Mouse (Mus musculus) Patski (cell line): Measurements from ENCODE around the gene Snx11. TPM values are rescaled to one million over a fixed set of nuclear protein-coding genes. Genes with fewer than 3 reads are reported as not detected.

Experiments
- ATAC-seq: fragments of 100-300 bp; one replicate; pipeline ENCODE4 v1.8.0; 2021
- CTCF ChIA-PET: fragments of 350-600 bp; sonication (Branson Sonifier 250); formaldehyde crosslinking; loops from one replicate; lab custom pipeline; 2022; ENCODE audit warnings: inconsistent platforms; lab: Charles Lee
- POLR2A ChIA-PET: fragments of 350-600 bp; sonication (Branson Sonifier 250); formaldehyde crosslinking; loops from one replicate; lab custom pipeline; 2022; ENCODE audit warnings: antibody characterized with exemption, inconsistent platforms; lab: Charles Lee
- DNase-seq: peaks from one replicate; pipeline ENCODE4 v3.0.0-alpha.2; 2011; ENCODE audit warnings: low read depth, low spot score
- H3K27me3 ChIP-seq: fragments of 371-371 bp; one replicate; pipeline ENCODE4 v1.5.1; 2021
- CTCF ChIP-seq: fragments of 100-300 bp; IDR thresholded peaks from one replicate; pipeline ENCODE4 v1.5.1; 2021
- in situ Hi-C: fragments of 300-500 bp; cut with MboI; formaldehyde crosslinking; loops from 3 replicates; pipeline ENCODE4 v1.11.1; 2018; ENCODE audit warnings: low pct_unique_long_range_greater_than_20kb, mixed read lengths
- polyA plus RNA-seq: library from polyadenylated mRNA; unstranded; gene quantifications from one replicate; pipeline ENCODE4 v1.2.3, GENCODE M21; 2021

The Snx11 gene
- polyA plus RNA-seq, 1 experiment from 2014 or later, result 23.6 TPM

GRCm38 (mm10) chr11:96743000-96743399 lies 34.4 kb downstream of the Snx11 start:
- H3K27me3 ChIP-seq, result no peaks in the 10 kb centered on the region
- no peak for DNase-seq
- CTCF ChIA-PET, result interaction anchor here (1.2 to 1.5 kb wide), 2 partner anchors 119 to 463 kb away, joined by 3 to 4 read pairs; no protein-coding TSS in a partner anchor
- no peak for TF ChIP-seq CTCF
- no peak for ATAC-seq
- POLR2A ChIA-PET, result interaction anchor here (1.4 kb wide), 1 partner anchor 86 kb away, joined by 3 read pairs; the partner anchor contains the start of gene Nfe2l1
- in situ Hi-C loops, result no loop called here

GRCm38 (mm10) chr11:96741995-96742394 lies 35.4 kb downstream of the Snx11 start:
- in situ Hi-C loops, result no loop called here
- DNase-seq, result no peak
- CTCF ChIA-PET, result interaction anchor here (1.2 kb wide), 1 partner anchor 121 kb away, joined by 5 read pairs; no protein-coding TSS in a partner anchor

GRCm38 (mm10) chr11:96740796-96741195 lies 36.6 kb downstream of the Snx11 start:
- no peak for ATAC-seq
- ChIA-PET POLR2A (interaction anchor here (0.7 to 1.0 kb wide), 2 partner anchors 426 to 480 kb away, joined by 3 to 5 read pairs; no protein-coding TSS in a partner anchor), CTCF (interaction anchor here (1.1 to 2.0 kb wide), 5 partner anchors 13 to 479 kb away, joined by 3 to 11 read pairs (median 3); partner anchors contain the start of gene Hoxb8)

More at GRCm38 (mm10) chr11:96741995-96742394, 35.4 kb downstream of the Snx11 start:
- TF ChIP-seq CTCF, result no peak
- POLR2A ChIA-PET, result interaction anchor here (0.5 to 1.0 kb wide), 3 partner anchors 388 to 460 kb away, joined by 3 read pairs; partner anchors contain the start of gene Hoxb8
- H3K27me3 ChIP-seq, result no peaks in the 10 kb centered on the region
- no peak for ATAC-seq

GRCm38 (mm10) chr11:96737673-96738471 lies 39.5 kb downstream of the Snx11 start:
- H3K27me3 ChIP-seq, result no peaks in the 10 kb centered on the region
- no peak for DNase-seq
- ATAC-seq, result no peak
- in situ Hi-C loops, result loop anchor here (5.0 kb wide), 3 partner anchors 181 to 441 kb away; no protein-coding TSS in a partner anchor
- POLR2A ChIA-PET, result interaction anchor here (0.5 to 2.5 kb wide), 7 partner anchors 9 to 459 kb away, joined by 3 to 7 read pairs (median 4); partner anchors contain the start of gene Hoxb8
- CTCF ChIA-PET, result interaction anchor here (0.8 to 1.4 kb wide), 3 partner anchors 64 to 462 kb away, joined by 3 read pairs; no protein-coding TSS in a partner anchor
- TF ChIP-seq CTCF, result peak; percentile 51

More at GRCm38 (mm10) chr11:96740796-96741195, 36.6 kb downstream of the Snx11 start:
- in situ Hi-C loops, result no loop called here
- H3K27me3 ChIP-seq, result no peaks in the 10 kb centered on the region
- DNase-seq, result no peak
- no peak for TF ChIP-seq CTCF

DNA sequence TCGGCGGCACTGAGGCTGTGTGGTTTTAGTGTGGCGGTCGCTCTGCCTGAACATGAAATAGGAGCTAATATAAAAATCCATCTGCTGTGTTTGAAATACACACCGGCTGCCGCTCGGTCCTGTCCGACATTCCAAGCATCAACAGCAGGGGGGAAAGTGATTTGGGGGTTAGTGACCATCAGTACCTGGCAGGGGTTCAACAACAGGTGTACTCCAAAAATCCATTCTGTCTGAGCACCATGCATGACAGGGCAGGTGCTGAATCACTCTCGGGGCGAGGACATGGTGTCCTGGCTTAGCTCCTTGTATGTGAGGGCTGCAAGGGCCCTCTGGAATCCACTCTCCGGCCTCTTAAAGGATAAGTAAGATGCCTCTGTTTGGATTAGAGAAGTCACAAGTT lies 41.0 kb downstream of the Snx11 start:
- TF ChIP-seq CTCF, result no peak
- DNase-seq, result no peak
- no peaks in the 10 kb centered on the region for H3K27me3 ChIP-seq
- no peak for ATAC-seq
- in situ Hi-C loops, result loop anchor here (5.0 kb wide), 3 partner anchors 179 to 439 kb away; no protein-coding TSS in a partner anchor
- POLR2A ChIA-PET, result interaction anchor here (0.6 to 0.7 kb wide), 2 partner anchors 426 to 456 kb away, joined by 3 read pairs; no protein-coding TSS in a partner anchor
- CTCF ChIA-PET, result interaction anchor here (1.2 to 1.9 kb wide), 4 partner anchors 11 to 420 kb away, joined by 3 to 5 read pairs (median 4); no protein-coding TSS in a partner anchor

DNA sequence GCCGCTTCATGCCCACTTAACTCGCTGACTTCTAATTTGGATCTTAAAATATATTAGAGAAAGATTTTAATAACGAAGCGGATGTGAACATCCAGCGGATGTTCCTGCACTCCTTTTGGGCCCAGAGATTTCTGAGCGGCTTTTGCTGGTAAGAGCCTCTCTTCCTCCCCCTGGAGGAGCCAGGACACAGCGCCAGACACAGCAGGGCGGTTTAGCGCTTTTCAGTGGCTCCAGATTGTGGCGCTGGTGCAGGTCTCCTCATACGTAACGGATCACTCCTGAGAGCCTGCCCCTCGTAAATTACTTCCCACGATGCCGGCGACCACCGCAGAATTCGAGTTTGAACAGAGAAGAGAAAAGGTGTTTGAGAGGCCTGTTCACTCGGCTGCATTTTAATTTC lies 41.5 kb downstream of the Snx11 start:
- in situ Hi-C loops, result loop anchor here (5.0 kb wide), 3 partner anchors 179 to 439 kb away; no protein-coding TSS in a partner anchor
- peak; percentile 81 for ATAC-seq
- no peak for DNase-seq
- ChIA-PET POLR2A (no interaction called here), CTCF (interaction anchor here (1.2 to 1.9 kb wide), 3 partner anchors 10 to 419 kb away, joined by 3 to 5 read pairs (median 5); no protein-coding TSS in a partner anchor)
- no peaks in the 10 kb centered on the region for H3K27me3 ChIP-seq
- TF ChIP-seq CTCF, result peak; percentile 90

- no peaks in the 10 kb centered on the region for H3K27me3 ChIP-seq
- ChIA-PET POLR2A (no interaction called here), CTCF (no interaction called here)
- ATAC-seq (no peak), DNase-seq (no peak)
- TF ChIP-seq CTCF, result no peak
- in situ Hi-C loops, result no loop called here
These were observed 44.7 kb downstream of the Snx11 start for GRCm38 (mm10) chr11:96732657-96733056.

DNA sequence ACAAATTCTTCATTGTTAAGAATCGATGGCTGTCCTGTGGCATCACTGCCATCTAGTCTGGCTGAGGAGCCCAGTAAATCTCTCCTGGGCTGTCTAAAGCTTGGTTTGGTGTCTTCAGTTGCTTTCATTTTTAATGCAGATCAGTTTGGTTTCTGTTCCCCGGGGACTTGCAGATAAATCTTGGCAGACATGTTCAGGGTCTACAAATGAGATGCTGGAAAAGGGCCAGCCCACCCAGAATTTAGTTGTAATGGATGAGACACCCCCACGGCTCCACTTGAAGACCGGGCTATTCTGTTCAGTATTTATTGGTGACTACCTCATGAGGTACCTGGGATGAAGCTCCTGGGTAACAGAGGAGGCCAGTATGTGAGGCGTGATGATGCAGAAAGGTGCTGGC lies 47.0 kb downstream of the Snx11 start:
- no peaks in the 10 kb centered on the region for H3K27me3 ChIP-seq
- in situ Hi-C loops, result no loop called here
- no peak for ATAC-seq
- ChIA-PET POLR2A (interaction anchor here (0.7 kb wide), 1 partner anchor 175 kb away, joined by 3 read pairs; no protein-coding TSS in a partner anchor), CTCF (no interaction called here)
- TF ChIP-seq CTCF, result no peak
- DNase-seq, result no peak

GRCm38 (mm10) chr11:96729462-96729861 lies 47.9 kb downstream of the Snx11 start:
- CTCF ChIA-PET, result interaction anchor here (1.2 to 1.7 kb wide), 3 partner anchors 10 to 434 kb away, joined by 3 to 6 read pairs (median 4); no protein-coding TSS in a partner anchor
- DNase-seq, result no peak
- peak; percentile 20 for TF ChIP-seq CTCF
- POLR2A ChIA-PET, result no interaction called here
- ATAC-seq, result no peak
- no peaks in the 10 kb centered on the region for H3K27me3 ChIP-seq
- in situ Hi-C loops, result no loop called here

- no peaks in the 10 kb centered on the region for H3K27me3 ChIP-seq
- CTCF ChIA-PET, result interaction anchor here (0.8 to 2.4 kb wide), 5 partner anchors 9 to 433 kb away, joined by 3 to 11 read pairs (median 4); no protein-coding TSS in a partner anchor
- TF ChIP-seq CTCF, result no peak
- DNase-seq (no peak), ATAC-seq (no peak)
- in situ Hi-C loops, result no loop called here
- POLR2A ChIA-PET, result interaction anchor here (0.6 to 0.8 kb wide), 2 partner anchors 17 to 377 kb away, joined by 3 read pairs; no protein-coding TSS in a partner anchor
These were observed 48.8 kb downstream of the Snx11 start for GRCm38 (mm10) chr11:96728577-96728976.
